Mouse (Mus musculus) urinary bladder, postnatal 14 days (tissue): ENCODE results near the gene Gmds.

Source experiments
- DNase-seq: peaks from one replicate; pipeline ENCODE4 v3.0.0; 2021; ENCODE audit warnings: low spot score

Gmds gene

DNA sequence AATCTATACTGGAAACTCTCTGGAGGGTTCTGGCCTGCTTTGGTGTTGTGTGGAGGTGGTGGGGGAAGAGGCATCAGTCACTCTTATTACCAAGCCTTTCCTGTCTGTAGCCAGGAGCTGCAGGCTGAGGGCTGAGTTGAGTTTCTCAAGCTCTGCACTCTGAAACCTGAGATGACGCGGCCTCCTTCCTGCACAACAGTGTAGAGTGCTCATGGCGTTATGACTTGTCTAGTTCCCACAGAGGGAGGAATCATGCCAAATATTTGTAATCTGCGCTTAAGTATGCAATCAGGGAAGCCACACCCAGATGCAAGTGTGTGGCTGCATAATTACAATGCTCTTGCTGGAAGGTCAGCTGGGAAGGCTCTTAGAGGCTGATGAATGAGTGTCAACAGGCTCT is 461.5 kb downstream of the Gmds start:
- DNase-seq = peak; percentile 48

DNA sequence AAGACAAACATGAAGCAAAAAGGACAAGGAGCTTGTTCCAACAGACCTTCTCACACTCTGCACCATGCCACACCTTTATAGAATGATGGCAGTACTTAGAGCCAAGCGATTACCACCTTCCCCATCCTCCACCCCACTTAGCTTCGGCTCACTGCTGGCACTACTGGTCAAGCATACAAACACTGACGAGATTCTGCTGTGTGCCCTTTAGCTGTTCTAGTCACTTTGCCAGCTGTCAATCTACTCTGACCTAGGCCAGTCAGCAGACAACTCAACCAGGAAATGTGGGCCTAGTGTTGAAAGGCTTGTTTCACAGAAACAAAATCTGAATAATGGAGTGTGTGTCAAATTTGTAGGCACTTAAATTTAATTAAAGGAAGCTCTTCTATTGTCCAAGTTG is 464.1 kb downstream of the Gmds start:
- DNase-seq = no peak

DNA sequence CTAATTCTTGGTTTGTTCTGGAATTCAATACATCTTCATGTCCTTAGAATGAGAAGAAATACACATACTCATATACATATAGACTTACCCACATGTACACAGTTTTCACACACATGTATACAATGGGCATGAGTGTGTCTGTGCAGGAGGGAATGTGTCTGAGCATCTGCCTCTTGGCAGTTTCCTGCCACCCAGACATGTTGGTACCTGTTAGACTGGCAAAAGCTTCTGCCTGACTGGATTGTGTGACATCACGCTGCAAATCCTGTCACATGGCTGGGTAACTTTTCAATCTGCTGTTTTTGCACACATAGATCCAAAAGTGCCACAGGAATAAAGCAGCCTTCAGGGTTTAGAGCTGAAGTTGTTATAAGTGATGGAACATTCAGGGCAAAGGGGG is 465.3 kb downstream of the Gmds start:
- peak; percentile 29 for DNase-seq

DNA sequence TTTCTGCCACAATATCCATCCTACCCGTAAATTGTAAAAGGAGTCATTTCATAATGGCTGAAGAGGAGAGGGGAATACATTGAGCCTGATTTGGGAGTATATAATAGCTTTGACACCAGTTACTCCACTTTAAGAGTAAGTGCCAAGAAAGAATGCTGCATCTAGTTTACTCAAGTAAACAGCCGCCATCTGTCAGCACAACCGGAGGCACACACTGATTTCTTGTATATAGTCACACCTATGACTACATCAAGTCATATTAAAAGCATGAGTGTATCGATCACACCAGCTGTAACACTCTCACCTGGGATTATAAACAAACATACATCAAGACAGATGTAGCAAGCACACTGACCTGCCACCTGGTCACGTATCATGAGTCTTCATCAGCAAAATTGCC is 473.8 kb downstream of the Gmds start:
- DNase-seq = no peak

DNA sequence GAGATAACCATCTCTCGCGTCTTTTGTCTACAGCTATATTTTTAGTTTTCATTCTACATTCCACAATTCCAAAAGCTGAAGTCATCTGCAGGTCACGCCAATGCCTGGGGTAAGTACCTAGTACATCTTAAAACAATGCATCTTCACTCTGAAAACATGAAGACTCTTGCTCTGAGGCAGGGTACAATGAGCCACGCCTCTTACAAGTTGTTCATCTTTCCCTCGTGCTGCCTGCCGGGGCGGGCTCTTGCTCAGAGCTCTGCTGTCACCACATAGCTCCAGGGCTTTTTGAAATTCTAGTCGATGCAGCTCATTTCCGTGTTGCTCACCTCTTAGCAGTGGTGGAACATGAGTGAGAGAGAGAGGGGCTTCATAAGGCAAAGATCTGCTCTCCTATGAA is 475.1 kb downstream of the Gmds start:
- DNase-seq = peak; percentile 26

DNA sequence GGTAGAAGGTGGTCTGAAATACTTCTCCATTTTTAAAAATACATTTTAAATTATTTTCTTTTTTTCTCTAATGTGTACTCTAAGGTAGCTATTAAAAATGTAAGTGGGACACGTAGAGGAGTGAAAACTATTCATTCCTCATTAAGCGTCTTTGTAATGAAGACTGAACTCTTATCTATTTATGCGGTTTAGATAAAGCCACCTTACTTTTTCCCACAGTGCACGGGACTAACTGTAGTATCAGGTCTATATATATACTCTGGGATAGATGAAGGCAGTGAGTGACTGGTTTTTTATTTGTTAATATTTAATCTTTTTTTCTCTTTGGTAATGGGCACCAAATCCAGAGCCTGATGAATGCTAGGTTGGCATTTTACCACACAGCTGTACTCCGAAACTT is 478.3 kb downstream of the Gmds start:
- DNase-seq = no peak

DNA sequence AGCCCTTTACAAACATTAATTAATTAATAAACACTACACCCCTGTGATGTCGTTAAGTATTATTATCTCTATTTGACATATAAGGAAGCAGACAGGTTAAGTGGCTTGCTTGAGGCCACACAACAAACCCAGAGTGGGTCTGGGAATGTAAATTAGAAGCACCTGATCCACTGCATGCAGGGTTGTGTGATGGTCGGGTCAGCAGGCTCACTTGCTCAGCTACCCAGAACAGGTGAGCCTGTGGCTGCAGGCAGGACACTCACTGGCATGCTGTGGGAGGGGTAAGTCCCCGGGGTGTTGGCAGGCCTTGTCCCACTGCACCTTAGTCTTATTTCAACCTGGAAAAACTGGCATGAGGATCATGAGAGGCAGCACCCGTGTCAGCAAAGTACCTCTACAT is 484.5 kb downstream of the Gmds start:
- DNase-seq = no peak

DNA sequence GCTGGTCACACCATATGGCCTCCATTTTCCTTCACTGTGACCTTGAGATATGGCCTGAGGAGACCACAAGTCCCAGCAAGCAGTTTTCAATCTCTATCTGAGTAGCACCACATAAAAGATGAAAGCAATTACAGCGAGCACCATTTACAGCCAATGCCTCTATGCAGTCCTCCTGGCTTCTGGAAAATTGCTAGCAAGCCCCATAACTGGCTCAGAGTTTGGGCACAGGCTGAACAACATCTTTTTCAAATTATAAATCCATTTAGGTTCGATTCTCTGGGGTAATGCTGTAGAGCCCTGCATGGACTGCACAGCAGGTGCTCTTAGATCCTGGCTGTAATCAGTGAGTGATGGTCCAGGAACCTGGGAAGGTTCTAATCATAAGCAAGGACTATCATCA is 485.0 kb downstream of the Gmds start:
- DNase-seq = no peak

DNA sequence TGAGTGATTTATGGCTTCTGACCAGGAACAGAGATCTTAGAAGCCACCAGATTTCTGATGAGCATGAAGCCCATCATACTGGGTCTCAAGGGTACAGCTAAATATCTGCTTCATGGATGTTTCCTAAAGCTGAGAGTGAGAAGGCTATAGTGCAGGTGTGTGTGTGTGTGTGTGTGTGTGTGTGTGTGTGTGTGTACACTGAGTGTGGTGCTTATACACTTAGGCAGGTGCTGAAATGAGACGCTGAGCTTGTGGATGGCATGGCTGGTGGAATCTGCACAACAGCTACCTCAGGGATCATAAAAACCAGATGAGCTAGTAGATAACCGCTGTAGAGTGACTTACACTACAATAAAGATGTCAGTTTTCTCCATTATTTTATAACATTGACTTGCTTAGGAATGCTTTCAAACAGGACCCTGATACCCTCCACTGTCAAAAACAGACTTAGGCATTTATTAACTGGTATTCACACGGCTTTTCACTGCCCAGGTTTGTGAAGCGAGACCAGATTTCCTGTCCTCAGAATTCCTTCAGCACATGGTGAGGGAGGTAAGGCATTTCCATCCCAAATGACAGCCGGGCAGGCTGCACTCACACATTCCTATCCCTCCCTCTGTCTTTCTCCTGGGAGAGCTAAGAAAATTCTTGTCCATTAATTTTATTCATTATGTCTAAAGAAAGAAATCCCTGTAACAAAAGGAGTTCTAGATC is 489.1 kb downstream of the Gmds start:
- DNase-seq = no peak

DNA sequence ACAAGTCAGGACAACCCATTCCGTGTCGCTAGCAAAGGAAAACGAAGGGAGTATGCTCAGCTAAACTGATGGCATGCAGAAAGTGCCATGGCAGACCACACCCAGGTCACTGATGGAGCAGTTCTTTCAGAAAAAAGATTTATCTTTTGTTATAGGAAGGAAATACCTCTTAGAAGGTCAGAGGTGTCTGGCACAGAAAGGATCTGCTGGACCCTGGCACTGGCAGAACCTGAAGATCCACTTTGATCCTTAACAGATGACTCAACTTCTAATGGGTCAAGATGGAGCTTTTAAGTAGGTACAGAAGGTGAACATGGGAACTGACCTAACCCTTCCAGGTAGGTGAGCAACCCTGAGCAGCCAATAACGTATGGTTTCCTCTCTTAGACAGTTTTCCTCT is 502.7 kb downstream of the Gmds start:
- DNase-seq = peak; percentile 34

DNA sequence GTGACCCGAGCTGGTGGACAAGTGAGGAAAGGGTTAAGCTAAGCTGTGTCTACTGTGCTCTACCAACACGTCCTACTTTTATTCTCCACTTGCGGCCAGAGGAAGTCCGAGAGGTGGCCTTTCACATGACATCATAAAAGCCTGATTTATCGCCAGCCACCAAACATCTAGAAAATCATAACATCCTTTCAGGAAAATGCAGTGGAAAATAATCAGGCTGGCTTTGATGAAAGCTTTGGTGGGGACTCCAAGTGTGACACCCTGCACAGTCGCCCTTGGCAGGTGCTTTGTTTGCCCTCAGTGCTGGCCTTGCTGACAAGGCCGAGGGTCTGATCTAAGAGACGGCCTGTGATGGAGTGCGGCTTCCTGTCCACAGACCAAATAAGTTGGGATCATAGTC is 508.2 kb downstream of the Gmds start:
- DNase-seq = no peak

DNA sequence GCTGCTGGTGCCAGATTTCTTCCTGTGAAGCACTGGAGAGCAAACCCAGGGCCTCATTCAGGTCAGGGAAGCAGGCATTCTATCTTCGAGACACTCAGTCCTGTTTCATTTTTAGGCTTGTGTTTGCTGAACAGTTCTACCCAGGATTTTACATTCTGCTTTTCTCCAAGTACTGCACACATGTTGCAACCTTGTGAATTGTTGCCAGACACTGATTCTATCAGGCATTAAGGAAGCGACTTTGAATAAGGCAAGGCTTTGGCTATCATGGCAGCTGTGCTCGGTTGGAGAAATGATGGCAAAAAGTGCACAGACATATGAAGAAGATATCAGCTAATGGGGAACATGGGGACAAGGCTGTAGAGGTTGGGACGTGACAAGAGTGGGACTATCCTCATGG is 510.1 kb downstream of the Gmds start:
- no peak for DNase-seq

DNA sequence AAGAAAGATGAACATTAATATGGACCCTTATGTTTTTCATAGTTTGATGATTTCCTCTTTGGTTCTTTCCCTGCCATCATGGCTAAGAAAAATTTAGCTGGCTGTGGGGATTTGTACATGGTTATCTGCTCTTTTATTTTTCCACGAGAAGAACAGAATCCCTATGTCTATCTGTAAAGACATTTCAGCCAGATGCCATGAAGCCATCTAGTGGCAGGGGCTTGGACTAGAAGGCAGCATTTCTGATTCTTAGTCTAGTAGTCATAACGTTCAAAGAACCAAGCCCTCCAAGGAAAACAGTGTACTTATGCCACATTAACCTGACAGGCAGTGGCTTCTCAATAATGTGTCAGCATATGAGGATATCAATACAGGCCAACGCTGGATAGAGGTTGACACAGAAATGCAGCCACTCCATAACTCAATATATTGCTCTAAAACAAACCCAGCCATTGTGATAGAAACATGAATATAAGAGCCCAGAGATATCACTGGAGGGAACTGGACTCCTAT is 510.7 kb downstream of the Gmds start:
- no peak for DNase-seq

DNA sequence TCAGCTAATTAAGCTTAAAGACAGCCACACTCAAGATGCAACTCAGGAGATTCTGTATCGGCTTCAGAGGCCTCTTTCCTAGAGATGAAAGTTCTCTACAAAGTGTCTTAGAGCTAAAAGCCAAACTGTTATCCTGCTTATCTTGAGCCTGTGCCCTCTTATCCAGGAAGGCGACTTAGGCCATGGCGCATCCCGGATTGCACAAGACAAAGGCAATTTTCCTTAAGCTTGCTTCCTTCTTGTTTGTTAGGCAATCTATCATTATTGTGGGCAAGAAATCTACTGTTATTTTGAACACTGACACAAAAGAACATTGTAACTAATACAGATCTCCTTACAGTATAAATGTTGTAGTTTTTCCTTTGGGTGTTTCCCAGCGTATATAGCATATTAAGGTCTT is 511.4 kb downstream of the Gmds start:
- DNase-seq = no peak

DNA sequence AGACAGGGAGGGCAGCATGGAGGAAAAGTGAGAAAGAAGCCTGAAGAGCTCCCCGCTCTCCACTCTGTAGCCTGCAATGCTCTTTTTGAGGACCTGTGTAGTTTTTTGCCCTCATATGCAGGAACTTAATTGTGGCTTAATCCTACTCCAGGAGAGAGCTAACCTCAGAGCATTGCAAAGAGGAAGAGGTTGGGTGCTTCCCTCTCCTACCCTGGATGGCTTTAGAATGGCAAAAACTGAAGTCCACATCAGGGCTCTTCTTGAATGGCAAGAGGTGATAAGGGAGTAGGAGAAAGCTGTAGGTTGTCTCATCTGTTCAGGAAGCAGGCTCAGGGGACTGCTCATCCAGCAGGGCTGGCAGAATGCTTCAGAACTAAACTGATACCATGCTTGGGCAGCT is 513.4 kb downstream of the Gmds start:
- DNase-seq = no peak

DNA sequence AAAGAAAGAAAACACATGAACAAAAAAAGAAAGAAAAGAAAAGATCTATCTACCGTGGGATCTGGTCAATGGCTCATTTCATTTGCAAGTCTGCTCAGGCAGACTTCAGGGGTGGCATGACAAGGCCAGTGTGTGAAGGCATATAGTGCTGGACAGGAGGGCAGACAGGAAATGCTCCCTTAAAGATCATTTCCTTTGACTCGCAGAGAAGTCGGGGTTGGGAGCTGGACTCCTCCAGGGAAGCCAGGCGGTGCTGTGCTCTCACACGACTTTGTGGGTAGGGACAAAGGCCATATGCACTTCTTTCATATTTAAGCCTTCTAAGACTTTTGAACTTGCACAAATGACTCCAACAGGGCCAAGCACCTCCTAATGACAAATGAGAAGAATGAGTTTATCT is 515.2 kb downstream of the Gmds start:
- DNase-seq = no peak

DNA sequence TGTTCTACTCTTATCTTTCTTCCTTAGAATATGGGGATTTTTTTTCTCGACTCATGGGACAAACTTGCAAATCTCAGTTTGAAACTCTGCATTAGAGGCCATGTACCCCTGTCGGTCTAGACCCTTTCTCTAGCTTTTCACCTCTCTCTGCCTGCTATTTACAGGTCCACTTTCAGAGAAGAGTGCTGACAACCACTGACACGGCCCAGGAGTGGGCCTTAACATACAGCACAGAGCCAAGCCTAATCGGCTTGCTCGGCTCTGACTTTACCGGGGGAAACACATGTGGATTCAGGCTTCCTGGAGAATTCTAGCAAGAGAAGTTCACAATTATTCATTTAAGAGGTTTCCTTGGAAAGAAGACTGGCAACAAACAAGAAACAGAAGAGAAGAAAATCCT is 517.5 kb downstream of the Gmds start:
- no peak for DNase-seq

DNA sequence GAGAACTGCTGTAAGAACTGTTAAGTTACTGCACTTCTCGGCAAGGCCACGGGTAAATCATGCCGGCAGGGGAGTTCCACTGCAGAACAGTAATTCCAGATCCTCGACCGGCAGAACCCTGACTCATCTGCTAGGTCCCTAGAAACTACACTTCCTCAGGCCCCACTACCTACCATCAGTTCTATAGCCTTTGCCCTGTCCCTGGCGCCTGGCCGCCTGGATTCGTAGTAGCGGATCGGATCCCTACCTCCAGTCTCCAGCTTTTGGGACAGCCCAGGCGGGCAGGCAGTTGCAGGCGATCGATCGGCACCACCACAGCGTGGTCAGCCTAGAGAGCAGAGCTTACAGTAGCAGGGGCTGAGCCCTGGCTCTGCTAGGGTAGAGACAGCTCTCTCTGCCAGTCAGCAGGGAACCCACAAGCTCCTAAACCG is 517.9 kb downstream of the Gmds start:
- DNase-seq = peak; percentile 27

DNA sequence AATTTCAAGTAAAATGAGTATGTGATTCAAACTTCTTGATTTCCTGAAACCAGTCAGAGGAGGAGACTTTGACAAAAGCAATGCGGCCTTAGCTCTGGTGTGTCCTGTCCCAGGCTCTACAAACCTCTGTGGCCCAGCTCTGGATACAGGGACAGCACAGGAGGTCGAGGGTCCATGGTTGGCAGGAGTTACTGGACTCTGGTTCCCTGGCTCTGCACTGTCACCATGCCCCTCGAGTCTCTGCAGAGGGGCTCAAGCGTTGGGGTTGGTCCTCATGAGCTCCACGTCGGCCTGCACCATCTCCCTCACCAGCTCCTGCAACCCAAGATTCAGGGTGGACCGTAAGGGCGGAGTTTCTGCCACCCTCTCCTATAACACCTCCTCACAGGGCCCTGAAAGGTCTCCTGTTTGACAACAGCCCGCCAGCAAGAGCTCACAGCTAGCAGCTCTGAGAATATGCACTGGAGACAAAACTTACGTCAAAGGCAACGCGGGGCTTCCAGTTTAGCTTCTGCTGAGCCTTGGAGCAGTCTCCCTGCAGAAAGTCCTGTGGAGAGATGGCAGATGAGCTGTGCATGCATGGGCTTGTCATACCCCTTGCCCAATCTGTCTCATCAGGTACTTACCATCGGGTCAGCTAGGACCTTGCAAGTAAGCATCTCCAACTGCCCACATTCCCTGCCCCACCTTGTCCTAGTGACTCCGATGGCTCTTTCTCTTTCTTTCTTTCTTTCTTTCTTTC is 518.7 kb downstream of the Gmds start:
- DNase-seq = peak; percentile 38

DNA sequence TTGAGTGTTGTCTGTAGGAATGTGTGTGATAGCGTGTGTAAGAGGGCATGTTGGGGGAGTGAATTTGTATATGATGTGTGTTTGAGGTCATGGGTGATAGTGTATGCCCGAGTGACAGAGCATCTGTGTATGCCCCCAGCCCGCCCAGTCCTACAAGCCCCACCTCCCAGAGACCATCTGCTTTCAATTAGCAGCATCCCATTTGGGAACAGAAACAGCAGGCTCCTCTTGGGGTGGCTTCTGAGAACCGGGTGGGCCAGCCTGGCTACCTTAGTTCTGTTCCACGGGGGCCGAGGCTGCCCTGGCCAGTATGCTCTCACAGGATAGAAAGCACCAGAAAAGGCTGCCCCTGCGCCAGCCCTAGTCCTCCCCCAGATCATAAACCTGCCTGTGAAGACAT is 520.2 kb downstream of the Gmds start:
- DNase-seq = no peak

DNA sequence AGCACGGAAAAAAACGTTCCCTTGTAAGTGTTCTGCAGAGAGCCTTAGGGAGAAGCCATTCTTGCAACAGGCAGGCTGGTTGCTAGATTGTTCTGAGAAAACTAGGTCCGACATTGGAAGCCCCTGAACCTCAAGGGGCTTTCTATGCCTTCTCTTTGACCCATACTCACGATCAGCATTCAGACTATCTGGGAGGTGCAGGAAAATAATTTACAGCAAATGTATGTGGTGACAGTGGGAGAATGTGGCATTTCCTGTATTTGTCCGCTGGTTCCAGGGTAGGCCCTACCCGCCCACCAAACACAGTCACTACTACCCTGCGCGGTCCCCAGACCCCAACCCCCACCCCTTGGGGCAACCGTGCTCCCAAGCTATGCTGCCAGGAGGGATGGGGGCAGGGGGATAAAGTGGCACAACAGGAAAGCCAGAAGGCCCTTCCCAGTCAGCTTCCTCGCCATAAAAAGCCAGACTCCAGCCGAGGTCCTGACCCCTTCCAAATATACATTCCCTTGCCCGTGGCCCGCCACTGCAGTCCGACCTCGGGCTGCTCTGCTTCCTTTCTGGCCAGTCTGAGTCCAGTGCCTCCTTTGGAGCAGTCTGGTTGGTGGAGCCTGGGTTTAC is 523.0 kb downstream of the Gmds start:
- no peak for DNase-seq

DNA sequence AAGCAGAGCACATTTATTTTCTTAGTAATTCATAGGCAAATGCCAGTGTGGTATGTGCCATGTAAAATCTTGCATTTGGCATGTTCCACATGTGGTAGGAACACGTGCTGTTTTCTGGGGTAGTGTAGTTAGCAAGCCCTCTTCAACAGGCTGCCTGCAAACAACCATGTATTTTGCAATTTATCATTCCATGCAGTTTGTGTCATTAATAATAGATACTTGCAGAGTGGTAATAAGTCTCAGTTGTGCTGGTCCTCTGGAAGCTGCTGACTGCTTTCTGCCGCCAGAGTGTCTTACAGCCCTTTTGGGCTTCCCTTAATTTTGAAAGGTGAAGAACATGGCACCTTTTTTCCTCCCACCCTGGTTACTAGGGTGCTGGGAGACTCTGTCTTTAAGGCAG is 525.8 kb downstream of the Gmds start:
- no peak for DNase-seq

DNA sequence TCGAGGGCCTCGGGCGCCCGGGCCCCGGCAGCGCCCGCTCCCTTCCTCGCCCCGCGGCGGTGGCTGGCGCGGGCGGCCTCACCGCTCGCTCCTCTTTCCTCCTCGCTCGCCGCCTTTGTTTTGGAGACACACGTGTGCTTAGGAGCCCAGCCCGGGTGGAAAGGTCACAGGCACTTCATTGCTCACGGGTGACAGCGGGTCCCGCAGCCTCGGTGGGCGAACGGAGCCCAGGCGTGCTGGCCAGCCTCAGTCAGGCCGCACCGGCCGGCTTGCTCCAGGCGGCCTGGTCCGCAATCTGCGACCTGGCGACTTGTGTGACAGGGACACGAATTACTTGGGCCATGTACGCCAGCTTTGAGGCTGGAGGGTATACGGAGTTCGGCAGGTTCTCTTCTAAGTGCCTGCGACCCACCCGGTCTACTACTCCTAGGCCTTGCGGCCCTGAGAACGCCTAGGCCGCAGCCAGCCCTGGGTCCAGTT is 527.0 kb downstream of the Gmds start:
- DNase-seq = no peak
